12 mouse cellular contexts compared by ENCODE assay signal in genomic region chr1:162008208-162008607, GRCm38 (mm10). TPM values are rescaled to one million over a fixed set of nuclear protein-coding genes. Genes with fewer than 3 reads are reported as not detected.
A peak's percentile ranks its signal among the peaks of the same experiment; 100 is the strongest.
DNase-seq lines count a peak whose midpoint lies in the region; ATAC-seq lines count a peak whose summit lies in the region.
"Had no signal": no experiment of that assay in that cellular context is flagged by ENCODE, and none has a peak within 500 bp of the region (broad histone marks: within the 10 kb centered on the region; RNA-seq: fewer than 3 reads in every experiment).

No protein-coding gene starts in this region.

- no peak overlapping the region for H3K4me2 ChIP-seq in heart, embryonic 14.5 days (ENCODE audit: low read length)
- no peak overlapping the region for H3K4me2 ChIP-seq in midbrain, embryonic 14.5 days (ENCODE audit: low read length)
- H3K4me2 ChIP-seq in stomach, embryonic 15.5 days = peak overlapping the region; percentile 16
- H3K4me2 ChIP-seq: liver, embryonic 13.5 days had no signal

- H3K9ac ChIP-seq in heart, embryonic 14.5 days (ENCODE audit: low read length) = no peak overlapping the region
- H3K9ac ChIP-seq in midbrain, embryonic 14.5 days (replicated peaks; ENCODE audit: low read length) = no peak overlapping the region
- H3K9ac ChIP-seq in stomach, embryonic 15.5 days = no peak overlapping the region
- H3K9ac ChIP-seq: forebrain, postnatal 0 days; liver, embryonic 13.5 days had no signal

- ATAC-seq in heart, embryonic 14.5 days (ENCODE audit: insufficient number of reproducible peaks, insufficient read depth, low FRiP score, low read depth) = no peak
- no peak for ATAC-seq in midbrain, embryonic 14.5 days (ENCODE audit: low FRiP score, low TSS enrichment)
- no peak for ATAC-seq in stomach, embryonic 15.5 days (ENCODE audit: insufficient read depth, low FRiP score, low read depth)

- H3K4me1 ChIP-seq in heart, embryonic 14.5 days (ENCODE audit: control insufficient read depth in 2 of 2, insufficient read depth in 2 of 2, low read length in 2 of 2) = peaks cover 34 to 38% of the 10 kb centered on the region in 2 experiments
- peaks cover 34% of the 10 kb centered on the region for H3K4me1 ChIP-seq in midbrain, embryonic 10.5 days
- H3K4me1 ChIP-seq in midbrain, embryonic 14.5 days (ENCODE audit: control insufficient read depth, insufficient read depth, low read length) = peaks cover 20% of the 10 kb centered on the region
- H3K4me1 ChIP-seq in stomach, embryonic 15.5 days = peaks cover 16% of the 10 kb centered on the region

- no peaks in the 10 kb centered on the region for H3K27me3 ChIP-seq in heart, embryonic 14.5 days (ENCODE audit: control insufficient read depth, insufficient read depth, low read length)
- H3K27me3 ChIP-seq in midbrain, embryonic 10.5 days (ENCODE audit: low read depth, poor library complexity, severe bottlenecking) = no peaks in the 10 kb centered on the region
- H3K27me3 ChIP-seq in midbrain, embryonic 14.5 days (ENCODE audit: control insufficient read depth, insufficient read depth, low read length) = no peaks in the 10 kb centered on the region
- no peaks in the 10 kb centered on the region for H3K27me3 ChIP-seq in stomach, embryonic 15.5 days (replicated peaks)
- H3K27me3 ChIP-seq: liver, embryonic 13.5 days had no signal

- H3K9me3 ChIP-seq in heart, embryonic 14.5 days (ENCODE audit: control insufficient read depth, low read length) = no peaks in the 10 kb centered on the region
- H3K9me3 ChIP-seq in midbrain, embryonic 10.5 days (replicated peaks) = no peaks in the 10 kb centered on the region
- no peaks in the 10 kb centered on the region for H3K9me3 ChIP-seq in midbrain, embryonic 14.5 days (ENCODE audit: control insufficient read depth, low read length)
- no peaks in the 10 kb centered on the region for H3K9me3 ChIP-seq in stomach, embryonic 15.5 days
- H3K9me3 ChIP-seq: liver, embryonic 13.5 days; megakaryocyte, embryonic 14.5 days had no signal

- no peak overlapping the region for H3K4me3 ChIP-seq in heart, embryonic 14.5 days (ENCODE audit: control insufficient read depth in 1 of 2, insufficient read depth in 1 of 2, low read depth in 1 of 2, low read length in 2 of 2)
- H3K4me3 ChIP-seq in midbrain, embryonic 10.5 days = no peak overlapping the region
- H3K4me3 ChIP-seq in midbrain, embryonic 14.5 days (replicated peaks; ENCODE audit: low read depth, low read length) = no peak overlapping the region
- H3K4me3 ChIP-seq in stomach, embryonic 15.5 days (replicated peaks) = no peak overlapping the region
- H3K4me3 ChIP-seq: liver, embryonic 13.5 days; megakaryocyte, embryonic 14.5 days had no signal

- no peak for DNase-seq in heart, adult 8-10 months (ENCODE audit: low spot score)
- DNase-seq in midbrain, embryonic 10.5 days (ENCODE audit: low spot score) = no peak
- no peak for DNase-seq in midbrain, embryonic 14.5 days
- DNase-seq in forelimb bud, embryonic 11.5 days (ENCODE audit: low read depth, low spot score) = peak; percentile 85
- no peak for DNase-seq in gastrocnemius, adult 8-10 months (ENCODE audit: low spot score in 2 of 2)
- no peak for DNase-seq in spleen, postnatal 14 days (ENCODE audit: low spot score in 2 of 2)
- DNase-seq: forebrain, postnatal 0 days; liver, embryonic 13.5 days had no signal

- peak overlapping the region; percentile 15 to 57; a peak in 3 of 4 replicates for H3K27ac ChIP-seq in heart, embryonic 14.5 days (replicated peaks in 1 of 2; ENCODE audit: control insufficient read depth in 1 of 2, insufficient read depth in 1 of 2, low read depth in 2 of 2, low read length in 2 of 2)
- peak overlapping the region; percentile 61 for H3K27ac ChIP-seq in midbrain, embryonic 10.5 days (replicated peaks)
- H3K27ac ChIP-seq in midbrain, embryonic 14.5 days (replicated peaks; ENCODE audit: low read depth, low read length) = no peak overlapping the region
- H3K27ac ChIP-seq in stomach, embryonic 15.5 days = peak overlapping the region; percentile 81
- H3K27ac ChIP-seq: liver, embryonic 13.5 days had no signal

- no peaks in the 10 kb centered on the region for H3K36me3 ChIP-seq in heart, embryonic 14.5 days (ENCODE audit: control insufficient read depth, insufficient read depth, low read length)
- no peaks in the 10 kb centered on the region for H3K36me3 ChIP-seq in midbrain, embryonic 10.5 days
- H3K36me3 ChIP-seq in midbrain, embryonic 14.5 days (ENCODE audit: control insufficient read depth, insufficient read depth, low read length) = peaks cover 12% of the 10 kb centered on the region; the same call in 1 of the 2 replicates
- H3K36me3 ChIP-seq in stomach, embryonic 15.5 days = no peaks in the 10 kb centered on the region
- H3K36me3 ChIP-seq: liver, embryonic 13.5 days had no signal

- WGBS in heart, embryonic 14.5 days = 71% methylated on average over 4 of the region's 4 CpGs
- 64% methylated on average over 4 of the region's 4 CpGs for whole genome bisulfite sequencing in midbrain, embryonic 10.5 days
- WGBS in midbrain, embryonic 14.5 days = 66% methylated on average over 4 of the region's 4 CpGs
- WGBS in stomach, embryonic 15.5 days = 41% methylated on average over 4 of the region's 4 CpGs

RNA-seq across cellular contexts. Expression of gene 4930558K02Rik, which starts 28.8 kb away (rescaled TPM):
- polyA plus RNA-seq in heart, embryonic 14.5 days (2014; fragmentation: Nextera tagmentation; extraction: Ambion mirVana) = not detected in 2 replicates
- not detected for total RNA-seq in heart, adult 8-10 months (2022)
- 0.14 TPM in 1 of 2 replicates, not detected in the other for polyA plus RNA-seq in midbrain, embryonic 10.5 days (2016; fragmentation: Nextera tagmentation; extraction: Ambion mirVana)
- not detected in 2 replicates for polyA plus RNA-seq in midbrain, embryonic 14.5 days (2014; fragmentation: Nextera tagmentation; extraction: Ambion mirVana)
- not detected in 2 replicates for polyA plus RNA-seq in stomach, embryonic 15.5 days (2015; fragmentation: Nextera tagmentation; extraction: Ambion mirVana)
- total RNA-seq in gastrocnemius, adult 8-10 months (2022) = not detected
- total RNA-seq: common myeloid progenitor, adult 5-6 weeks; forebrain, postnatal 0 days had no signal
- polyA plus RNA-seq: liver, embryonic 13.5 days had no signal

RNA-seq across cellular contexts. Expression of gene Pigc, which starts 39.2 kb away (rescaled TPM):
- polyA plus RNA-seq in heart, embryonic 14.5 days (2014; fragmentation: Nextera tagmentation; extraction: Ambion mirVana) = 24.8 and 33.1 TPM in 2 replicates
- 10 to 100 TPM in 3 of 4 experiments, 1 to 10 TPM in 1; 10.0 to 11.2 (median 10.5) TPM for total RNA-seq in heart, adult 8-10 months (2022)
- polyA plus RNA-seq in midbrain, embryonic 10.5 days (2016; fragmentation: Nextera tagmentation; extraction: Ambion mirVana) = 24.2 and 29.5 TPM in 2 replicates
- 32.2 and 36.0 TPM in 2 replicates for polyA plus RNA-seq in midbrain, embryonic 14.5 days (2014; fragmentation: Nextera tagmentation; extraction: Ambion mirVana)
- polyA plus RNA-seq in stomach, embryonic 15.5 days (2015; fragmentation: Nextera tagmentation; extraction: Ambion mirVana) = 32.5 and 35.8 TPM in 2 replicates
- total RNA-seq in gastrocnemius, adult 8-10 months (2022) = 10 to 100 TPM; 12.3 to 17.0 (median 13.7) TPM
